Mouse (Mus musculus): Measurements from ENCODE around the gene N4bp3.

DNA sequence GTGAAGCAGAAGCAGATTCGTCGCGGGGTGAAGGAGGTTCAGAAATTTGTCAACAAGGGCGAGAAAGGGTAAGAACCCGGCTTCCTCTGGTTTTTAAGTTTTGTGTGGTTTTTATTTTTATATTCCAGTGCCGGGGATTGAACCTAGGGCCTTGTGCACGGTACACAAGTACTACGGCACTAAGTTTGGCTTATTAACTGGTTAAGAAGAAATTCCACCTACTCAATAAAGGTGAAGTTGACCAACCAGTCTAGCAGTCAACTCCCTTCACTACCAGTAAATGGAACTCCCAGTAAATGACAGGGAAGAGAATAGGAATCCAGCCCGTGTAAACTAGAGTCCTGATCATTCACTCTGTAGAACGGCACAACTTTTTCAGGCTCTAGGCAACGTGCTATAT, 30.6 kb downstream of the N4bp3 start:
- TF ChIP-seq CTCF (IDR thresholded peaks at IDR 0.05; ENCODE audit: low read depth), result no peak
- no peak for TF ChIP-seq EP300 (IDR thresholded peaks at IDR 0.05; ENCODE audit: low read depth)

All from liver, postnatal 0 days (tissue).